In genomic region chr13:46634133-46634488, GRCm38 (mm10) we compare ENCODE assay signal across 11 mouse cellular contexts. TPM values are rescaled to one million over a fixed set of nuclear protein-coding genes. Genes with fewer than 3 reads are reported as not detected.
DNase-seq lines count a peak whose midpoint lies in the region; ATAC-seq and TF ChIP-seq lines count a peak whose summit lies in the region.
"Had no signal": no experiment of that assay in that cellular context is flagged by ENCODE, and none has a peak within 500 bp of the region (broad histone marks: within the 10 kb centered on the region; RNA-seq: fewer than 3 reads in every experiment).

No protein-coding gene starts in this region.

- ATAC-seq in lung, embryonic 14.5 days (ENCODE audit: insufficient read depth) = no peak
- ATAC-seq in embryonic facial prominence, embryonic 15.5 days (ENCODE audit: insufficient number of reproducible peaks, low FRiP score, low TSS enrichment, low read depth) = no peak
- ATAC-seq in limb, embryonic 11.5 days (ENCODE audit: insufficient number of reproducible peaks, low FRiP score, low TSS enrichment, low read depth) = no peak
- ATAC-seq in neural tube, embryonic 15.5 days (ENCODE audit: low FRiP score) = peak; percentile 55; the same call in 1 of the 2 replicates
- ATAC-seq: Patski had no signal

- DNase-seq in lung, embryonic 14.5 days = peak; percentile 23
- DNase-seq in lung, postnatal 4 days = no peak
- peak; percentile 24 for DNase-seq in limb, embryonic 11.5 days (ENCODE audit: low spot score)
- DNase-seq in thymus, postnatal 4 days = no peak
- DNase-seq in heart, adult 11 months = no peak
- DNase-seq in adrenal gland, postnatal 10 days = no peak
- DNase-seq: thymus, adult 2 months had no signal

- H3K9me3 ChIP-seq in lung, embryonic 14.5 days (ENCODE audit: low read depth, low read length) = no peaks in the 10 kb centered on the region
- H3K9me3 ChIP-seq in embryonic facial prominence, embryonic 15.5 days (replicated peaks) = no peaks in the 10 kb centered on the region
- no peaks in the 10 kb centered on the region for H3K9me3 ChIP-seq in limb, embryonic 11.5 days (ENCODE audit: control insufficient read depth, low read length)
- no peaks in the 10 kb centered on the region for H3K9me3 ChIP-seq in neural tube, embryonic 15.5 days (replicated peaks)
- H3K9me3 ChIP-seq: liver, embryonic 15.5 days had no signal

- WGBS in lung, embryonic 14.5 days = 52% methylated on average over 6 of the region's 6 CpGs
- 29% methylated on average over 6 of the region's 6 CpGs for WGBS in embryonic facial prominence, embryonic 15.5 days
- 65% methylated on average over 6 of the region's 6 CpGs for WGBS in limb, embryonic 11.5 days
- WGBS in neural tube, embryonic 15.5 days = 18% methylated on average over 6 of the region's 6 CpGs

- no peaks in the 10 kb centered on the region for H3K36me3 ChIP-seq in lung, embryonic 14.5 days (ENCODE audit: insufficient read depth)
- no peaks in the 10 kb centered on the region for H3K36me3 ChIP-seq in embryonic facial prominence, embryonic 15.5 days
- H3K36me3 ChIP-seq in limb, embryonic 11.5 days (ENCODE audit: control insufficient read depth, insufficient read depth, low read length) = no peaks in the 10 kb centered on the region
- no peaks in the 10 kb centered on the region for H3K36me3 ChIP-seq in neural tube, embryonic 15.5 days
- H3K36me3 ChIP-seq: liver, embryonic 15.5 days had no signal

- no peak overlapping the region for H3K9ac ChIP-seq in lung, embryonic 14.5 days
- H3K9ac ChIP-seq in embryonic facial prominence, embryonic 15.5 days = no peak overlapping the region
- peak overlapping the region; percentile 12; the same call in 1 of the 2 replicates for H3K9ac ChIP-seq in limb, embryonic 11.5 days (ENCODE audit: low read length)
- no peak overlapping the region for H3K9ac ChIP-seq in neural tube, embryonic 15.5 days (replicated peaks)
- H3K9ac ChIP-seq: liver, embryonic 15.5 days had no signal

- H3K4me3 ChIP-seq in lung, embryonic 14.5 days (ENCODE audit: low read depth, low read length) = no peak overlapping the region
- H3K4me3 ChIP-seq in embryonic facial prominence, embryonic 15.5 days (replicated peaks) = no peak overlapping the region
- H3K4me3 ChIP-seq in limb, embryonic 11.5 days (ENCODE audit: low read depth, low read length) = no peak overlapping the region
- H3K4me3 ChIP-seq in neural tube, embryonic 15.5 days (replicated peaks) = no peak overlapping the region
- H3K4me3 ChIP-seq: liver, embryonic 15.5 days had no signal

- no peak overlapping the region for H3K27ac ChIP-seq in lung, embryonic 14.5 days (ENCODE audit: low read depth)
- H3K27ac ChIP-seq in embryonic facial prominence, embryonic 15.5 days (replicated peaks) = no peak overlapping the region
- H3K27ac ChIP-seq in limb, embryonic 11.5 days (replicated peaks; ENCODE audit: low read depth, low read length) = no peak overlapping the region
- H3K27ac ChIP-seq in neural tube, embryonic 15.5 days (replicated peaks) = peak overlapping the region; percentile 78
- H3K27ac ChIP-seq: liver, embryonic 15.5 days had no signal

- TF ChIP-seq CTCF in lung, embryonic 14.5 days (IDR thresholded peaks at IDR 0.05; ENCODE audit: low read depth) = no peak

- no peaks in the 10 kb centered on the region; the same call in 1 of the 2 replicates for H3K27me3 ChIP-seq in lung, embryonic 14.5 days (ENCODE audit: insufficient read depth, low read length)
- H3K27me3 ChIP-seq in embryonic facial prominence, embryonic 15.5 days = no peaks in the 10 kb centered on the region; the same call in 1 of the 2 replicates
- H3K27me3 ChIP-seq in limb, embryonic 11.5 days (ENCODE audit: control insufficient read depth, insufficient read depth, low read length) = no peaks in the 10 kb centered on the region
- no peaks in the 10 kb centered on the region for H3K27me3 ChIP-seq in neural tube, embryonic 15.5 days (replicated peaks)
- H3K27me3 ChIP-seq: liver, embryonic 15.5 days had no signal

- no peak overlapping the region for H3K4me2 ChIP-seq in lung, embryonic 14.5 days
- peak overlapping the region; percentile 36; the same call in 1 of the 2 replicates for H3K4me2 ChIP-seq in embryonic facial prominence, embryonic 15.5 days (replicated peaks)
- H3K4me2 ChIP-seq in limb, embryonic 11.5 days (ENCODE audit: low read depth, severe bottlenecking) = no peak overlapping the region
- H3K4me2 ChIP-seq in neural tube, embryonic 15.5 days = peak overlapping the region; percentile 46
- H3K4me2 ChIP-seq: liver, embryonic 15.5 days had no signal

- H3K4me1 ChIP-seq in lung, embryonic 14.5 days (ENCODE audit: insufficient read depth) = no peaks in the 10 kb centered on the region
- peaks cover 12% of the 10 kb centered on the region for H3K4me1 ChIP-seq in embryonic facial prominence, embryonic 15.5 days
- 0 out of 2 replicates have a peak, but pooled peaks cover 7% of the 10 kb centered on the region for H3K4me1 ChIP-seq in limb, embryonic 11.5 days (ENCODE audit: control insufficient read depth, insufficient read depth, low read length)
- peaks cover 15% of the 10 kb centered on the region for H3K4me1 ChIP-seq in neural tube, embryonic 15.5 days
- H3K4me1 ChIP-seq: liver, embryonic 15.5 days had no signal

RNA-seq across cellular contexts. Expression of gene Fam8a1, which starts 35.2 kb away (rescaled TPM):
- polyA plus RNA-seq in lung, embryonic 14.5 days (2014; fragmentation: Nextera tagmentation; extraction: Ambion mirVana) = 7.9 and 8.7 TPM in 2 replicates
- polyA plus RNA-seq in embryonic facial prominence, embryonic 15.5 days (2015; fragmentation: Nextera tagmentation; extraction: Ambion mirVana) = 12.2 and 13.5 TPM in 2 replicates
- polyA plus RNA-seq in limb, embryonic 11.5 days (2014; fragmentation: Nextera tagmentation; extraction: Ambion mirVana) = 7.4 and 10.4 TPM in 2 replicates
- polyA plus RNA-seq in neural tube, embryonic 15.5 days (2015; fragmentation: Nextera tagmentation; extraction: Ambion mirVana) = 12.9 and 14.8 TPM in 2 replicates
- 10 to 100 TPM; 44.5 to 44.9 TPM for total RNA-seq in adrenal gland, postnatal 10 days (2021)

Comparison
In these comparisons a context has a peak if more than half of its experiments do, and no peak if none do; other contexts are left out.
1. DNase-seq: peak in lung, embryonic 14.5 days (single experiment) and limb, embryonic 11.5 days (single experiment); none in lung, postnatal 4 days (0 of 2), thymus, postnatal 4 days (single experiment), heart, adult 11 months (single experiment) and adrenal gland, postnatal 10 days (single experiment).
2. H3K4me2 ChIP-seq: peak in embryonic facial prominence, embryonic 15.5 days (single experiment) and neural tube, embryonic 15.5 days (single experiment); none in lung, embryonic 14.5 days (single experiment) and limb, embryonic 11.5 days (single experiment).